Mouse (Mus musculus) layer of hippocampus, adult 11-12 months (tissue): ENCODE measurements around the gene Tnni3.

Experiments
- DNase-seq: peaks from one replicate; pipeline ENCODE4 v3.0.0; 2022; ENCODE audit warnings: low spot score

The Tnni3 gene

DNA sequence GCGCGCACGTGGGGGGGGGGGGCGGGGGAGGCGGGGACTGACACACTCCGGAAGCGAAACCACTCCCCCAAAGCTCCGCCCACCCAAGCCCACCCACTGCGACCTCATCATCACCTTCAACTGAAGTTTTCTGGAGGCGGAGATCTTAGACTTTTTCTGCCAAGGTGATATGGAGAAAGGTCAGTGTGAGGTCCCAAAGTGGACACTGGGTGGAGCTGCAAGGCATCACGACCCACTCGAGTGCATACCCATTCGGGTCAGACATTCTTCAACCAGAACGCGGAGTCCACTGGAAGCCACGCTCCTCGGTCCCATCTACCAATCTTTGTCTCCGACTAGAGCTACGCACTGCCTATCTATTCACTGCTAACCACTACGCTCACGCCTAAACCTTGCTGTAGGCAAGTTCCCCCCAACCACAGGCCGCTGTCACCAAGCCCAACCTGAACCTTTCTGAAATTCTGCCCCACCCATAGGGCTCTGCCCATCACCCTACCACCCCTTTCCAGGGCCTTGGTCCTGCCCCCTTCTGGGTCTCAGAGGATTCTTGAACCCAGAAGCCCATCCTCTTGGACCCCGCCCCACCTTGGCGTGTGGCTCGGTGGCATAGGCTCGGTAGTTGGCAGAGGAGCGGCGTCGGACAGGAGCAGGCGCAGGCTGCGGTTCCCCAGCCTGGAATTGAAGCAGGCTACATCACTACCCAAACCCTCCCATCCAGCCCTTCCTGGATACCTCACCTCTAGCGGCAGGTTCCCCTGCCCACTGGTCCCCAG is 2.6 kb downstream of the Tnni3 start:
- no peak for DNase-seq

DNA sequence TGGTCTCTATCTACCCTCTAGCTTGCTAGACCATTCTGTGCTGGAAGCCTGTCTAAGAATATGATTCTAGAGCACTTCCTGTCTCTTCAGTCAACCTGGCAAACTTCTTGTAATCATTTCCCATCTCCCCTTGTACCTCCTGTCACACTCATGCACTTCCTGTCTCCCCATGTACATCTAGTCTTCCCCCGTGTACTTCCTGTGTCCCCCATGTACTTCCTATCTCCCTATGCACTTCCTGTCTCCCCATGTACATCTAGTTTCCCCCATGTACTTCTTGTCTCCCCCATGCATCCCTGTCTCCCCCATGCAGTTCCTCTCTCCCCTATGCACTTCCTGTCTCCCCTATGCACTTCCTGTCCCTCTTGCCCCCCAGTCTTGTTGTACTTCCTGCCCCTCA is 5.5 kb downstream of the Tnni3 start:
- DNase-seq: no peak

DNA sequence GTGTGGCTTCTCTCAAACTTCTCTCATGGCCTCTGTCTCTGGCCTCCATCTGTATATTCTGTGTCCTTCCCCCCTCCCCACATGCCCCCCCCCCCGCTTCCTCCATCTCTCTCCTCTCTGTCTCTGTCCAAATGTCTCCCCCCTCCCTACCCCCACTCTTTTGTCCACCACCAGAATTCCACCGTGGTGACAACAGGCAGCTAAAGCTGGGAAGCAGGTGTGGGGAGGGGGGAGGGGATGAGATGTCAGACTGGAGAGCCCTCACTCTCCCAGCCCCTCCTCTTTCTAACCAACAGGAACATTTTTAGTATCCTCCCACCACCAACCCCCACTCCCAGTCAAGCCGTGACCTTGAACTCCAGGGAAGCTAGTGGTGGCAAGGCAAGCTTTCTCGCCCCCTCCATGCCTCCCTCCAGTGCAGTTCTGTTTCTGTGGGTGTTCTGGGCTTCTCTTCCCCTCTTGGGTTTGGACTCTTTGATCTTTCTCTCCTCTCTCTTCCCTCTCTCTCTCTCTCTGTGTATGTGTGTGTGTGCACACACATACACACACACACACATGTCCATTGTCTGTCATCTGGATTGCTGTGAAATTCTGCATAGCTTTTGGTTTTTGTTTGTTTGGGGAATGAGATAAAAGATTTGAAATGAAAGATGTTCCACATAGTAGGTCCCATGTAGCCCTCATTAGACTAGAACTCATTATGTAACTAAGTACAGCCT is 7.5 kb downstream of the Tnni3 start, which contains the start of gene Tnnt1:
Gene Tnnt1, minus strand, starts transcription at position 51 of the 719 bp plus-strand sequence.
- no peak for DNase-seq

GRCm38 (mm10) chr7:4515853-4516252 is 8.2 kb downstream of the Tnni3 start:
- DNase-seq: no peak

DNA sequence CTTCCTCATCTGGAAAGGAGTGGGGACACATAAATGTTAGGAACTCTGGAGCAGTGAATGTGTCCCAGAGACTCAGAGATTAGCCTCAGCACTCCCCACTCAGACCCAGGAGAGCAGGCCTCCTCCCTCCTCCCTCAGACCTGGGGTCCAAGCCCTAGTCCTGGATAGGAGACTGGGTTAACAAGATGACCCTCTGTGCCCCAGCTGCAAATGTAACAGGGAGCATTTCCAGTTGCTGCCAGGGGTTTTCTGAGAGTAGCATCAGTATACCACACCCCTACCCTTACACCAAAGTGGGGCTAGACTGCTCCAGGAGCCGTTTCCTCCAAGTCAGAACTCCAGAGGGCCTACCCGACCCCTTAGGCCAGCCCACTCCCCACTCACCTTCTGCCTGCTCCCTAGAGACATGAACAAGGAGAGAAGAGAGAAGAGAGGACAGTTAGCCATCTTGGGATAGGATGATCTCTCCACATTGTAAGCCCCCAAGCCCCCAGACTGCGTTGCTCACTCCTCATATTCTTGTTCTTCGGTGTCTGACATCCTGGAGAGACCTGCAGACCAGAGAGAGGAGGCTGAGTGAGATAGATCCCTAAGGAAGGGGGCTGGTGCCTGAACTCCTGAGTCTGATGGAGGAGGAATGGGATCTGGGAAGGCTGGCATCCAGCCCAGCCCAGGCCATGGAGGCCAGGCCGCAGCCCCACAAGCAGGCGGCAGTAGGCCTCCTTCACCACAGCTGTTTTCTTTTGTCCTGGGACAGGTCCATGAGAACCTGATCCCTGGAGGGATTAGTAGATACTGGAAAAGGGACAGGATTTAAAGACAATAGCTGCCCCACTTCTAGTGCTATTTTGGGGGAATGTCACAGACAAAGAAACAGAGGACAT is 10.0 kb downstream of the Tnni3 start:
- no peak for DNase-seq

DNA sequence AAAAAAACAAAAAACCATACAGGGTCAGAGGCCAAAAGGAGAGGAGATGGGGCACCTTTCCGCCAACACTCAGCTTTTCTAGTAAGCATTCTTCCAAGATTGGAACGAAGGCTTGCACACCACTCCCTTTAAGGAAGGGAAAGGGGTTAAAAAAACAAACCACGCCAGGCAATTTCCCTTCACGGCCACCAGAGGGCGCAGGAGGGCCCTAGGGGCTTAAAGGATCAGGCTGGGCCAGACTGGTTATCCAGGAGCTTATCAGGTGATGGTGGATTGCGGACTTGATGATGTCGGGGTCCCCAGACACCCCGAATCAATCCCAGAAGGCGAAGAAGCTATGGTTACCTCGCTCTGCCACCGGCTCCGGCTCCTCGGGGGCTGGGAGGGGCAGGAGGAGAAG is 10.8 kb downstream of the Tnni3 start:
- DNase-seq: no peak

- DNase-seq: no peak
Observed at GRCm38 (mm10) chr7:4511489-4512224, 12.4 kb downstream of the Tnni3 start.

GRCm38 (mm10) chr7:4509863-4510608 is 14.0 kb downstream of the Tnni3 start:
- peak; percentile 45 for DNase-seq

DNA sequence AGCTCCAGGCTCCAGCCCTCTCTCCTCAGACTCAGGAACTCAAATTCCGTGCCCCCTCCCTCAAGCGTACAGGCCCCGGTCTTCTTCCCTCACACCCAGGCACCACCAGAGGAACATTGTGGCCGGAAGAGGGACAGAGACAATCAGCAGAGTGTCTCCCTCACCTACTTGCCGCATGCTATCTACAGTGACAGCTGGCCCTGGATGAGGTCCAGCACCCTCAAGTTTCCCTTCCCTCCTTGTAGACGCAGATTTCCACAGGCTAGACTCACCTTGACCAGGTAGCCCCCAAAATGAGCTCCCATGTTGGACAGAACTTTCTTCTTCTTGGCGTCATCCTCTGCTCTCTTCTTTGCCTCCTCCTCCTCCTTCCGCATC is 15.3 kb downstream of the Tnni3 start:
- no peak for DNase-seq

- no peak for DNase-seq
Observed at GRCm38 (mm10) chr7:4508062-4508738, 15.8 kb downstream of the Tnni3 start.

- no peak for DNase-seq
Observed at GRCm38 (mm10) chr7:4507220-4507619, 16.8 kb downstream of the Tnni3 start.

DNA sequence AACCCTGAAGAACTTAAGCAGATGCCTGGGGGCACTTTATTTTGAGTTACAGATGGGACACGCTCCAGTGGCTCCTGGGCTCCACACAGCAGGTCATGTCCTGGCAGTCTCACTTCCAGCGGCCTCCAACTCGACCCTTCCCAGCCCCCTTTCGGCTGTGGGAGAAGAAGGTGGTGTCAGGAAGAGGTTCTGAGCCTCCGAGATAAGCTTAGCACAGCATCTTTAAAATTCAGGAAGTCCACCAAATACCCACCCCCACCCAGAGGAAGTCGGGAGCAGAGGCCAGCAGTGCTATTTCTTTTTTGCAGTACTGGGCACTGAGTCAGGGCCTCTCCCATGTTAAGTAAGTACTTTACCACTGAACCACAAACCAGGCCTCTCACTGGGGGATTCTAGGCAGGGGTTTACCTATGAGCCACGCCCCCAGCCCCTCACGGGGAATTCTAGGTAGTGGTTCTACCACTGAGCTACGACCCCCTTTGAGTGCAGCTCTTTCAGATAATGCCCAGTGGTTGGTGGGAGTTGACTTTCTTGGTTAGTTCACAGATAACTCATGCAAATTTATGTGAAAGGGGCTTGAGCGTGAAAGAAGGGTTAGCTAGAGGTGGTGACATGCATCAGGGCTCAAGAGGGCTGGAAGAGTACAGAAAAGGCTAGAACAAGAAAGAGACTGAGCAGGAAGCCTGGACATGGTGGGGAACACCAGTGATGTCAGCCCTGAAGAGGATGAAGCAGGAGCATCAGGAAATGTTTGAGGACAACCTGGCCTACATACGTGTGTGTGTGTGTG is 19.2 kb downstream of the Tnni3 start:
- DNase-seq: no peak

DNA sequence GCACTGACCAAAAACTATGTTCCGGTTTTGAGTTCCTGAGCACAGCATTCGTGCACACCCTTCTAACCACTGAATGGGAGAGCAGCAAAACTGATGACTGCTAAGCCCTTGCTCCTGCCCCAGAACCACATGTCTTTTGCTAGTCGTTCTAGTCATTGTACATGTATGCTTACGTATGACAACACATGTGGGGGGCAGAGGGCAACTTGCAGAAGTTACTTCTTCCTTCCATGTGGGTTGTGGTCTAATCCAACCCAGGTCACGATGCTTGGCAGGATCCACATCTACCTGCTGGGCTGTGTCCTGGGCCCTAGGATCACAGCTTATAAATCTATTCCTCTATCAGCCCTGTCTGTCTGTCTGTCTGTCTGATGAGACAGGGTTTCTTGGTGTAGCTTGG is 20.2 kb downstream of the Tnni3 start:
- DNase-seq: no peak

DNA sequence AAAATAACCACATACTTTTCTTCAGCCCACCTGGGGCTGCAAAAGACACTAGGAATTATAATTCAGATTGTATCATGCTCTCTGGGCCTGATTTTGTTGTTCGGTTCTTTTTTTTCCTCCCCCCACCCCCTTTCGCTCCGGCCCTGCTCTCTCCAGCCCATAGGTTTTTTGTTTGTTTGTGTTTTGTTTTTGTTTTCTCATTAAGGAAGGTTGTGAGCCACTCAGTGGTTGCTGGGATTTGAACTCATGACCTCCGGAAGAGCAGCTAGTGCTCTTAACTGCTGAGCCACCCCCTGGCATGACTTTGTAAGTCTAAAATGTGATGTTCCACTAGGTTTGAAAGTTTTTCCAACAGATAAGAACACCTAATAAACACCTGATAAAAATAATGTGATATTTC is 20.9 kb downstream of the Tnni3 start:
- DNase-seq: no peak

- peak; percentile 79 for DNase-seq
Observed at GRCm38 (mm10) chr7:4502421-4503090, 21.5 kb downstream of the Tnni3 start.

GRCm38 (mm10) chr7:4501558-4502397 is 22.3 kb downstream of the Tnni3 start, which contains the start of gene Ppp1r12c:
Gene Ppp1r12c (minus strand): TSS chr7:4501680.
- peak; percentile 95 for DNase-seq

DNA sequence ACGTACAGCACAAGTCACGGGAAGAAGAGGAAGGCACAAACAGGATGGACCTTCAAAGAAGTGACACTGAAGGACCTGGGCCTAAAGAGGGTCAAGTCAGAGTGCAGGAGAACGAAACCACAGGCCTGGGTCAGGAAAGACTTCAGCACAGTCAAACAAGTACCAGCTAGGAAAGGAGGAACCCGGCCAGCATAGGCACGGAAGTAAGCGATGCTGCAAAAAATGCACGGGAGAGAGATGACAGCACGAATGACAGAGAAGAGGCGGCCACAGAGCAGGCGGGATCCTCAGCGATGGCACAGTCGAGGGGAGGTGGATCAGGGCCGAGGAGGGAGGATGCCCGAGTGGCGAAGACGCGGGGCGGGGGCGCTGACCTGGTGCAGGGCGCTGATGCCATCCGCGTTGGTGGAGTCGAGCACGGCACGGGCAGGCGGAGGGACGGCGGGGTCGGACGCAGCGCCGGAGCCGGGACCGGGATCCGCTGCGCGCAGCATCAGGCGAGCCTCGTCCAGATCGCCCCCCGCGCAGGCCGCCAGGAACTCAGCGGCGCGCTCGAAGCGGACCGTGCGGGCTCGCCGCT is 23.0 kb downstream of the Tnni3 start:
- DNase-seq: peak; percentile 54

DNA sequence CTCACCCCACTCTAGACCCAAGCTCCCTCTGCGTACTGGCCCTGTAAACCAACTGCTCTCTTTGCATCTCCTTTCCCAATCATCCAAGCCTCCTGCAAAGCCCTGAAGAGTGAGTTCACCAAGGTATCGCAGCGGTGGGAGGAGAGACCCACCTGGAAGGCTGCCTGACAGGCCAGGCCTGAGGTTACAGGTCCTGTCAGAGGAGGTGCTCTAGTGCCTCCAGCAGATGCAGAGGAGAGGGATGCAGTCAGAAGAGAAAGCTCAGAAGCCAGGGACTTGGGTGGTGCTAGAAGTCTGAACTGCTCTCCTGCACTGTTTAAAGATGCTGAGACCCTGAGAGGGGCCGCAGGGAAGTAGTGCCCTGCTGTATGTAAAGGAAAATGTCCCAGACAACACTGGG is 25.0 kb downstream of the Tnni3 start:
- no peak for DNase-seq
